Mouse (Mus musculus) liver, postnatal 0 days (tissue): ENCODE data around the gene Gpr135.

Experiments
- CTCF ChIP-seq: sonication (generic); IDR thresholded peaks from 2 replicates; pipeline ENCODE4 v1.5.1; 2016; ENCODE audit warnings: antibody characterized with exemption, low read depth
- EP300 ChIP-seq: IDR thresholded peaks from 2 replicates; pipeline ENCODE4 v1.6.1; 2016; ENCODE audit warnings: antibody characterized with exemption, low read depth, mild to moderate bottlenecking

- TF ChIP-seq CTCF (no peak), EP300 (no peak)
Measured at GRCm38 (mm10) chr12:72083265-72083664, 12.3 kb upstream of the Gpr135 start.
